Comparison of ENCODE assay signal across 16 mouse cellular contexts in the genomic region with DNA sequence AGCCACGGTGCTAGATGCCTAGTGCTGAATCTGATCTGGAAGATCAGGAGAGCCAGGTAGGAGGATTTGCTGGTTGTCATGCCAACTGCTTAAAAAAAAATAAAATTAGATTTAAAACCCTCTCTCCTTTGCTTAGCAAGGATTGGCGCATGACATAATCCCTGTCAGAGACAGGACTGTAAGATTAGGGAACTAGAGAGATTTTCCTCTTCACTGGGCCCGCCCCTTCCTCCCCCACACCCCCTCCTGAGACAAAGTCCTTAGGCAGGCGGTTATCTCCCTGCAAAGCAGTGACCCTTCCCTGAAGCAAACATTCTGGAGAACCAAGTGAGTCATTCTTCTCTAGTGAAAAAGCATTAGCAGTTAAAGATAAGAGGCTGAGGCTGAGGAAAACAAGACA. TPM values are rescaled to one million over a fixed set of nuclear protein-coding genes. Genes with fewer than 3 reads are reported as not detected.
DNase-seq lines count a peak whose midpoint lies in the region; ATAC-seq and TF ChIP-seq lines count a peak whose summit lies in the region.
"Had no signal": no experiment of that assay in that cellular context is flagged by ENCODE, and none has a peak within 500 bp of the region (broad histone marks: within the 10 kb centered on the region; RNA-seq: fewer than 3 reads in every experiment).

No protein-coding gene starts in this region.

- H3K36me3 ChIP-seq in liver, embryonic 11.5 days (ENCODE audit: control insufficient read depth, insufficient read depth, low read length), result no peaks in the 10 kb centered on the region
- H3K36me3 ChIP-seq in liver, postnatal 0 days (replicated peaks; ENCODE audit: insufficient read depth, low read length), result no peaks in the 10 kb centered on the region
- H3K36me3 ChIP-seq in heart, embryonic 13.5 days, result no peaks in the 10 kb centered on the region
- no peaks in the 10 kb centered on the region for H3K36me3 ChIP-seq in hindbrain, postnatal 0 days (ENCODE audit: insufficient read depth, low read length)
- H3K36me3 ChIP-seq: forebrain, embryonic 10.5 days; midbrain, embryonic 10.5 days had no signal

- 22% methylated on average over 4 of the region's 4 CpGs for WGBS in liver, embryonic 11.5 days
- 22% methylated on average over 4 of the region's 4 CpGs for WGBS in liver, postnatal 0 days (ENCODE audit: insufficient replicate concordance)
- 7% methylated on average over 4 of the region's 4 CpGs for WGBS in heart, embryonic 13.5 days
- 58% methylated on average over 4 of the region's 4 CpGs for WGBS in hindbrain, postnatal 0 days

- TF ChIP-seq EP300 in liver, postnatal 0 days (IDR thresholded peaks at IDR 0.05; ENCODE audit: low read depth), result no peak

- no peak overlapping the region for H3K9ac ChIP-seq in liver, embryonic 11.5 days (ENCODE audit: low read depth, low read length)
- no peak overlapping the region for H3K9ac ChIP-seq in liver, postnatal 0 days (replicated peaks)
- no peak overlapping the region for H3K9ac ChIP-seq in heart, embryonic 13.5 days
- H3K9ac ChIP-seq in hindbrain, postnatal 0 days (replicated peaks; ENCODE audit: low read length), result no peak overlapping the region

- no peak for DNase-seq in liver, embryonic 11.5 days (ENCODE audit: low spot score)
- DNase-seq in liver, postnatal 0 days, result no peak
- peak; percentile 21 for DNase-seq in ZHBTc4 (ENCODE audit: low read depth, low spot score)
- peak; percentile 2 for DNase-seq in lung, postnatal 14 days
- DNase-seq in gastrocnemius, postnatal 10 days, result no peak
- no peak for DNase-seq in hindbrain, postnatal 0 days (ENCODE audit: low spot score)
- DNase-seq: kidney, adult 2 months had no signal

- H3K27ac ChIP-seq in liver, embryonic 11.5 days (ENCODE audit: low read depth, low read length), result no peak overlapping the region
- no peak overlapping the region for H3K27ac ChIP-seq in liver, postnatal 0 days (ENCODE audit: low read depth)
- 0 out of 2 replicates have a peak overlapping the region, but pooled peaks have one; percentile 28 for H3K27ac ChIP-seq in heart, embryonic 13.5 days (replicated peaks)
- no peak overlapping the region for H3K27ac ChIP-seq in hindbrain, postnatal 0 days
- H3K27ac ChIP-seq: forebrain, embryonic 10.5 days; midbrain, embryonic 10.5 days had no signal

- no peaks in the 10 kb centered on the region for H3K9me3 ChIP-seq in liver, embryonic 11.5 days (ENCODE audit: control insufficient read depth, low read length)
- no peaks in the 10 kb centered on the region; the same call in 1 of the 2 replicates for H3K9me3 ChIP-seq in liver, postnatal 0 days (ENCODE audit: low read length)
- peaks cover 2% of the 10 kb centered on the region; the same call in 1 of the 2 replicates for H3K9me3 ChIP-seq in heart, embryonic 13.5 days
- H3K9me3 ChIP-seq in hindbrain, postnatal 0 days (ENCODE audit: low read length), result no peaks in the 10 kb centered on the region

- H3K4me3 ChIP-seq in liver, embryonic 11.5 days (ENCODE audit: low read depth, low read length), result no peak overlapping the region
- H3K4me3 ChIP-seq in liver, postnatal 0 days (ENCODE audit: low read depth, low read length), result no peak overlapping the region
- H3K4me3 ChIP-seq in heart, embryonic 13.5 days, result no peak overlapping the region
- no peak overlapping the region for H3K4me3 ChIP-seq in hindbrain, postnatal 0 days (ENCODE audit: low read length)
- H3K4me3 ChIP-seq: forebrain, embryonic 10.5 days; midbrain, embryonic 10.5 days had no signal

- H3K27me3 ChIP-seq in liver, embryonic 11.5 days (replicated peaks; ENCODE audit: control insufficient read depth, insufficient read depth, low read length), result no peaks in the 10 kb centered on the region
- H3K27me3 ChIP-seq in liver, postnatal 0 days (ENCODE audit: insufficient read depth, low read length), result no peaks in the 10 kb centered on the region
- H3K27me3 ChIP-seq in heart, embryonic 13.5 days (replicated peaks), result no peaks in the 10 kb centered on the region
- H3K27me3 ChIP-seq in hindbrain, postnatal 0 days (ENCODE audit: insufficient read depth, low read length), result no peaks in the 10 kb centered on the region

- ATAC-seq in liver, embryonic 11.5 days (replicated peaks; ENCODE audit: low FRiP score), result peak; percentile 47; the same call in 1 of the 2 replicates
- ATAC-seq in liver, postnatal 0 days, result no peak
- ATAC-seq in heart, embryonic 13.5 days (ENCODE audit: extremely low read depth, insufficient number of reproducible peaks, low FRiP score, low TSS enrichment), result no peak
- no peak for ATAC-seq in hindbrain, postnatal 0 days

- TF ChIP-seq CTCF in liver, postnatal 0 days (IDR thresholded peaks at IDR 0.05; ENCODE audit: low read depth), result no peak
- no peak for TF ChIP-seq CTCF in hindbrain, postnatal 0 days (IDR thresholded peaks at IDR 0.05; ENCODE audit: low read depth)

- no peaks in the 10 kb centered on the region for H3K4me1 ChIP-seq in liver, embryonic 11.5 days (replicated peaks; ENCODE audit: control insufficient read depth, insufficient read depth, low read length)
- H3K4me1 ChIP-seq in liver, postnatal 0 days (ENCODE audit: insufficient read depth), result no peaks in the 10 kb centered on the region
- peaks cover 8% of the 10 kb centered on the region; the same call in 1 of the 2 replicates for H3K4me1 ChIP-seq in heart, embryonic 13.5 days
- H3K4me1 ChIP-seq in hindbrain, postnatal 0 days (ENCODE audit: insufficient read depth, low read length), result no peaks in the 10 kb centered on the region
- H3K4me1 ChIP-seq: forebrain, embryonic 10.5 days; midbrain, embryonic 10.5 days had no signal

- no peak overlapping the region for H3K4me2 ChIP-seq in liver, embryonic 11.5 days
- H3K4me2 ChIP-seq in liver, postnatal 0 days (ENCODE audit: low read depth, low read length), result no peak overlapping the region
- no peak overlapping the region for H3K4me2 ChIP-seq in heart, embryonic 13.5 days
- H3K4me2 ChIP-seq in hindbrain, postnatal 0 days (ENCODE audit: low read depth, low read length), result no peak overlapping the region

RNA-seq across cellular contexts. Expression of gene Triml2, which starts 1.2 kb away (rescaled TPM):
- polyA plus RNA-seq in liver, embryonic 11.5 days (2014; fragmentation: Nextera tagmentation; extraction: Ambion mirVana), result not detected in 2 replicates
- not detected in 2 replicates for polyA plus RNA-seq in liver, postnatal 0 days (2015; fragmentation: Nextera tagmentation; extraction: Ambion mirVana)
- not detected in 2 replicates for polyA plus RNA-seq in heart, embryonic 13.5 days (2015; fragmentation: Nextera tagmentation; extraction: Ambion mirVana)
- total RNA-seq in gastrocnemius, postnatal 10 days (2021), result not detected
- not detected in 2 replicates for total RNA-seq in hindbrain, postnatal 0 days (2014; rRNA removed)
- not detected in 2 replicates for polyA plus RNA-seq in hindbrain, postnatal 0 days (2015; fragmentation: Nextera tagmentation; extraction: Ambion mirVana)
- total RNA-seq: layer of hippocampus, postnatal 25 days; liver, adult 2 months had no signal
- polyA plus RNA-seq: cortical plate, adult 2 months; forebrain, embryonic 10.5 days; gonadal fat pad, adult 2 months; kidney, adult 2 months; liver, adult 2 months; midbrain, embryonic 10.5 days; neural tube, embryonic 14.5 days; spleen, adult 2 months had no signal

RNA-seq across cellular contexts. Expression of gene Triml1, which starts 37.9 kb away (rescaled TPM):
- not detected in 2 replicates for polyA plus RNA-seq in liver, embryonic 11.5 days (2014; fragmentation: Nextera tagmentation; extraction: Ambion mirVana)
- polyA plus RNA-seq in liver, postnatal 0 days (2015; fragmentation: Nextera tagmentation; extraction: Ambion mirVana), result not detected in 2 replicates
- polyA plus RNA-seq in heart, embryonic 13.5 days (2015; fragmentation: Nextera tagmentation; extraction: Ambion mirVana), result not detected in 2 replicates
- total RNA-seq in gastrocnemius, postnatal 10 days (2021), result not detected
- total RNA-seq in hindbrain, postnatal 0 days (2014; rRNA removed), result not detected in 2 replicates
- polyA plus RNA-seq in hindbrain, postnatal 0 days (2015; fragmentation: Nextera tagmentation; extraction: Ambion mirVana), result not detected in 2 replicates
- total RNA-seq: layer of hippocampus, postnatal 25 days; liver, adult 2 months had no signal
- polyA plus RNA-seq: cortical plate, adult 2 months; forebrain, embryonic 10.5 days; kidney, adult 2 months; liver, adult 2 months; midbrain, embryonic 10.5 days; neural tube, embryonic 14.5 days; spleen, adult 2 months had no signal

Comparison
In these comparisons a context has a peak if more than half of its experiments do, and no peak if none do; other contexts are left out.
1. DNase-seq: peak in ZHBTc4 (single experiment) and lung, postnatal 14 days (single experiment); none in liver, embryonic 11.5 days (single experiment), liver, postnatal 0 days (single experiment), gastrocnemius, postnatal 10 days (single experiment) and hindbrain, postnatal 0 days (single experiment).